Mouse (Mus musculus): ENCODE results near the gene Syt8. TPM values are rescaled to one million over a fixed set of nuclear protein-coding genes. Genes with fewer than 3 reads are reported as not detected.

The Syt8 gene
- polyA plus RNA-seq, 1 experiment from 2014 or later = not detected

- H3K4me3 ChIP-seq (ENCODE audit: low read depth, low read length) = no peak overlapping the region
- no peaks in the 10 kb centered on the region for H3K4me1 ChIP-seq (ENCODE audit: control insufficient read depth, insufficient read depth, low read length)
- no peak overlapping the region for H3K27ac ChIP-seq (replicated peaks; ENCODE audit: low read depth, low read length)
- WGBS = 69% methylated on average over 4 of the region's 4 CpGs
- H3K36me3 ChIP-seq (replicated peaks; ENCODE audit: control insufficient read depth, insufficient read depth, low read depth, low read length) = no peaks in the 10 kb centered on the region
- no peak overlapping the region for H3K4me2 ChIP-seq (ENCODE audit: low read depth, low read length)
- no peaks in the 10 kb centered on the region for H3K27me3 ChIP-seq (ENCODE audit: control insufficient read depth, insufficient read depth, low read length)
- ATAC-seq (replicated peaks; ENCODE audit: insufficient number of reproducible peaks, low FRiP score, low TSS enrichment, low read depth) = no peak
- no peaks in the 10 kb centered on the region for H3K9me3 ChIP-seq (replicated peaks; ENCODE audit: control insufficient read depth, low read length)
- DNase-seq (ENCODE audit: low spot score) = no peak
- H3K9ac ChIP-seq (replicated peaks; ENCODE audit: low read length) = no peak overlapping the region
Observed at GRCm38 (mm10) chr7:142415314-142415713, 19.3 kb upstream of the Syt8 start.

GRCm38 (mm10) chr7:142416225-142416624 lies 18.4 kb upstream of the Syt8 start:
- DNase-seq (ENCODE audit: low spot score) = no peak
- WGBS = 73% methylated on average over 3 of the region's 3 CpGs

GRCm38 (mm10) chr7:142418027-142418426 lies 16.6 kb upstream of the Syt8 start:
- no peaks in the 10 kb centered on the region for H3K4me1 ChIP-seq (ENCODE audit: control insufficient read depth, insufficient read depth, low read length)
- H3K4me2 ChIP-seq (ENCODE audit: low read depth, low read length) = no peak overlapping the region
- no peak overlapping the region for H3K9ac ChIP-seq (replicated peaks; ENCODE audit: low read length)
- WGBS = 99% methylated on average over 2 of the region's 2 CpGs
- DNase-seq (ENCODE audit: low spot score) (no peak), ATAC-seq (replicated peaks; ENCODE audit: insufficient number of reproducible peaks, low FRiP score, low TSS enrichment, low read depth) (no peak)
- H3K4me3 ChIP-seq (ENCODE audit: low read depth, low read length) = no peak overlapping the region
- H3K27me3 ChIP-seq (ENCODE audit: control insufficient read depth, insufficient read depth, low read length) = no peaks in the 10 kb centered on the region
- H3K9me3 ChIP-seq (replicated peaks; ENCODE audit: control insufficient read depth, low read length) = no peaks in the 10 kb centered on the region
- H3K27ac ChIP-seq (replicated peaks; ENCODE audit: low read depth, low read length) = no peak overlapping the region
- no peaks in the 10 kb centered on the region for H3K36me3 ChIP-seq (replicated peaks; ENCODE audit: control insufficient read depth, insufficient read depth, low read depth, low read length)

More at GRCm38 (mm10) chr7:142416225-142416624, 18.4 kb upstream of the Syt8 start:
- Histone ChIP-seq H3K9ac (replicated peaks; ENCODE audit: low read length) (no peak overlapping the region), H3K4me1 (ENCODE audit: control insufficient read depth, insufficient read depth, low read length) (no peaks in the 10 kb centered on the region), H3K27ac (replicated peaks; ENCODE audit: low read depth, low read length) (no peak overlapping the region), H3K27me3 (ENCODE audit: control insufficient read depth, insufficient read depth, low read length) (no peaks in the 10 kb centered on the region), H3K4me2 (ENCODE audit: low read depth, low read length) (no peak overlapping the region), H3K36me3 (replicated peaks; ENCODE audit: control insufficient read depth, insufficient read depth, low read depth, low read length) (no peaks in the 10 kb centered on the region), H3K9me3 (replicated peaks; ENCODE audit: control insufficient read depth, low read length) (no peaks in the 10 kb centered on the region), H3K4me3 (ENCODE audit: low read depth, low read length) (no peak overlapping the region)
- ATAC-seq (replicated peaks; ENCODE audit: insufficient number of reproducible peaks, low FRiP score, low TSS enrichment, low read depth) = no peak

GRCm38 (mm10) chr7:142418679-142419078 lies 16.0 kb upstream of the Syt8 start:
- ATAC-seq (replicated peaks; ENCODE audit: insufficient number of reproducible peaks, low FRiP score, low TSS enrichment, low read depth) (no peak), DNase-seq (ENCODE audit: low spot score) (no peak)
- 91% methylated on average over 8 of the region's 8 CpGs for WGBS
- no peaks in the 10 kb centered on the region for H3K27me3 ChIP-seq (ENCODE audit: control insufficient read depth, insufficient read depth, low read length)
- no peak overlapping the region for H3K27ac ChIP-seq (replicated peaks; ENCODE audit: low read depth, low read length)
- no peaks in the 10 kb centered on the region for H3K36me3 ChIP-seq (replicated peaks; ENCODE audit: control insufficient read depth, insufficient read depth, low read depth, low read length)
- no peaks in the 10 kb centered on the region for H3K9me3 ChIP-seq (replicated peaks; ENCODE audit: control insufficient read depth, low read length)
- no peak overlapping the region for H3K4me2 ChIP-seq (ENCODE audit: low read depth, low read length)
- no peaks in the 10 kb centered on the region for H3K4me1 ChIP-seq (ENCODE audit: control insufficient read depth, insufficient read depth, low read length)
- H3K9ac ChIP-seq (replicated peaks; ENCODE audit: low read length) = no peak overlapping the region
- no peak overlapping the region for H3K4me3 ChIP-seq (ENCODE audit: low read depth, low read length)

- Histone ChIP-seq H3K27me3 (ENCODE audit: control insufficient read depth, insufficient read depth, low read length) (no peaks in the 10 kb centered on the region), H3K9me3 (replicated peaks; ENCODE audit: control insufficient read depth, low read length) (no peaks in the 10 kb centered on the region), H3K9ac (replicated peaks; ENCODE audit: low read length) (no peak overlapping the region), H3K27ac (replicated peaks; ENCODE audit: low read depth, low read length) (no peak overlapping the region), H3K4me1 (ENCODE audit: control insufficient read depth, insufficient read depth, low read length) (no peaks in the 10 kb centered on the region), H3K4me3 (ENCODE audit: low read depth, low read length) (no peak overlapping the region), H3K36me3 (replicated peaks; ENCODE audit: control insufficient read depth, insufficient read depth, low read depth, low read length) (no peaks in the 10 kb centered on the region), H3K4me2 (ENCODE audit: low read depth, low read length) (no peak overlapping the region)
- WGBS = 82% methylated on average over 5 of the region's 5 CpGs
- no peak for ATAC-seq (replicated peaks; ENCODE audit: insufficient number of reproducible peaks, low FRiP score, low TSS enrichment, low read depth)
- no peak for DNase-seq (ENCODE audit: low spot score)
Observed at GRCm38 (mm10) chr7:142419887-142420286, 14.8 kb upstream of the Syt8 start.

DNA sequence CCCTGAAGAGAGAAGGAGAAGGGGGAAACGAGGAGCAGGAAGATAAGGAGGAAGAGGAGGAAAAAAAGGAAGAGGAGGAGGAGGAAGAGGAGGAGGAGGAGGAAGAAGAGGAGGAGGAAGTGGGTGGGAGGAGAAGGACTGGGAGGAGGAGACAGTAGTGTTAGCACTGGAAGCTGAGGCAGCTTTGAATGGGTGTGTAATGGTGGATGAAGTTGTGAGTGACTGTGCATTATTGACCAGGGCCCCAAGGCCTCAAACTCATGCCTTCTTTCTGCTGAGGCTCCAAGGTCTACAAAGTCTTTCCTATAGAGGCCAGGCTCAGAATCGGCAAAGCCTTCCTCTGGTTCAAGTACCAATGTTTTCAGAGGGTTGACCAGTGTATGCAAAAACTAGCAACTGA lies 12.8 kb upstream of the Syt8 start:
- H3K9ac ChIP-seq (replicated peaks; ENCODE audit: low read length) = no peak overlapping the region
- H3K4me2 ChIP-seq (ENCODE audit: low read depth, low read length) = no peak overlapping the region
- H3K36me3 ChIP-seq (replicated peaks; ENCODE audit: control insufficient read depth, insufficient read depth, low read depth, low read length) = no peaks in the 10 kb centered on the region
- no peaks in the 10 kb centered on the region for H3K27me3 ChIP-seq (ENCODE audit: control insufficient read depth, insufficient read depth, low read length)
- no peak overlapping the region for H3K4me3 ChIP-seq (ENCODE audit: low read depth, low read length)
- ATAC-seq (replicated peaks; ENCODE audit: insufficient number of reproducible peaks, low FRiP score, low TSS enrichment, low read depth) (no peak), DNase-seq (ENCODE audit: low spot score) (no peak)
- WGBS = 70% methylated on average over 2 of the region's 2 CpGs
- H3K27ac ChIP-seq (replicated peaks; ENCODE audit: low read depth, low read length) = no peak overlapping the region
- H3K4me1 ChIP-seq (ENCODE audit: control insufficient read depth, insufficient read depth, low read length) = no peaks in the 10 kb centered on the region
- H3K9me3 ChIP-seq (replicated peaks; ENCODE audit: control insufficient read depth, low read length) = no peaks in the 10 kb centered on the region

GRCm38 (mm10) chr7:142425641-142426213 lies 8.9 kb upstream of the Syt8 start:
- no peak overlapping the region for H3K4me3 ChIP-seq (ENCODE audit: low read depth, low read length)
- H3K4me2 ChIP-seq (ENCODE audit: low read depth, low read length) = no peak overlapping the region
- H3K9me3 ChIP-seq (replicated peaks; ENCODE audit: control insufficient read depth, low read length) = no peaks in the 10 kb centered on the region
- H3K36me3 ChIP-seq (replicated peaks; ENCODE audit: control insufficient read depth, insufficient read depth, low read depth, low read length) = no peaks in the 10 kb centered on the region
- H3K27me3 ChIP-seq (ENCODE audit: control insufficient read depth, insufficient read depth, low read length) = no peaks in the 10 kb centered on the region
- H3K4me1 ChIP-seq (ENCODE audit: control insufficient read depth, insufficient read depth, low read length) = no peaks in the 10 kb centered on the region
- DNase-seq (ENCODE audit: low spot score) = peak; percentile 19
- 60% methylated on average over 11 of the region's 11 CpGs for WGBS
- no peak overlapping the region for H3K27ac ChIP-seq (replicated peaks; ENCODE audit: low read depth, low read length)
- no peak for ATAC-seq (replicated peaks; ENCODE audit: insufficient number of reproducible peaks, low FRiP score, low TSS enrichment, low read depth)
- no peak overlapping the region; the same call in 1 of the 2 replicates for H3K9ac ChIP-seq (replicated peaks; ENCODE audit: low read length)

DNA sequence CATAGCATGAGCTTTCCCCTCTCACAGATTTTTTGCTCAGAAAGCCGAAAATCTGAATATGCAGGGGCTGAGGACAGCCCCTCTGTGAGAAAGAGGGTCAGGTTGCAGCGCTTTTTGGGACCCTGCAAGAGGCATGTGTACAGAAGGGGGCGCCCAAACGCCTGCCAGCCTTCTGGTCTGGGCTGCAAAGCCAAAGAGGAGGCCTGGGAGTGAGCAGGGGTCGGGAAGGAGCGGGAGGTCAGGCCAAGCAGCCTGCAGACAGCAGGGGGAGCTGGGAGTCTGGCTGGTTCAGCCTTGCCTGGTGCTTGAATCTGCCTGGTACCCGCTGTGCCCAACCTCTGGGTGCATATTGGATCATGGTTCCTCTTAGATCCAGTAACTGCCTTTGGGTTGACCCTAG lies 6.4 kb upstream of the Syt8 start:
- WGBS = under 1% methylated on average over 7 of the region's 7 CpGs
- ATAC-seq (replicated peaks; ENCODE audit: insufficient number of reproducible peaks, low FRiP score, low TSS enrichment, low read depth) = no peak

More for the DNA sequence above, 6.4 kb upstream of the Syt8 start:
- DNase-seq (ENCODE audit: low spot score) = peak; percentile 80
- Histone ChIP-seq H3K9me3 (replicated peaks; ENCODE audit: control insufficient read depth, low read length) (no peaks in the 10 kb centered on the region), H3K36me3 (replicated peaks; ENCODE audit: control insufficient read depth, insufficient read depth, low read depth, low read length) (no peaks in the 10 kb centered on the region), H3K4me3 (ENCODE audit: low read depth, low read length) (no peak overlapping the region), H3K27ac (replicated peaks; ENCODE audit: low read depth, low read length) (no peak overlapping the region), H3K4me2 (ENCODE audit: low read depth, low read length) (no peak overlapping the region), H3K27me3 (ENCODE audit: control insufficient read depth, insufficient read depth, low read length) (no peaks in the 10 kb centered on the region), H3K4me1 (ENCODE audit: control insufficient read depth, insufficient read depth, low read length) (no peaks in the 10 kb centered on the region), H3K9ac (replicated peaks; ENCODE audit: low read length) (no peak overlapping the region)
